Mouse (Mus musculus) midbrain, embryonic 13.5 days (tissue): ENCODE results near the gene Slc25a10. TPM values are rescaled to one million over a fixed set of nuclear protein-coding genes. Genes with fewer than 3 reads are reported as not detected.

ENCODE experiments used
- ATAC-seq: fragments of 200-750 bp; cut with Nextera tagmentation; 2 replicates; pipeline ENCODE4 v1.8.0; 2017; ENCODE audit warnings: mild to moderate bottlenecking, moderate TSS enrichment, moderate library complexity
- H3K27ac ChIP-seq: fragments of 300-500 bp; sonication (generic); 2 replicates; pipeline ENCODE4 v1.5.1; 2015; ENCODE audit warnings: inconsistent platforms, mild to moderate bottlenecking, moderate library complexity
- H3K27me3 ChIP-seq: fragments of 300-500 bp; sonication (generic); 2 replicates; pipeline ENCODE4 v1.6.1; 2015; ENCODE audit warnings: mild to moderate bottlenecking, inconsistent platforms
- H3K36me3 ChIP-seq: fragments of 300-500 bp; sonication (generic); 2 replicates; pipeline ENCODE4 v1.6.1; 2015; ENCODE audit warnings: mild to moderate bottlenecking, inconsistent platforms
- H3K4me1 ChIP-seq: fragments of 300-500 bp; sonication (generic); replicated peaks from 2 replicates; pipeline ENCODE4 v1.6.1; 2015; ENCODE audit warnings: inconsistent platforms
- H3K4me2 ChIP-seq: fragments of 300-500 bp; sonication (generic); replicated peaks from 2 replicates; pipeline ENCODE4 v1.6.1; 2015; ENCODE audit warnings: moderate library complexity, mild to moderate bottlenecking, inconsistent platforms
- H3K4me3 ChIP-seq: fragments of 300-500 bp; sonication (generic); replicated peaks from 2 replicates; pipeline ENCODE4 v1.5.1; 2015; ENCODE audit warnings: mild to moderate bottlenecking, inconsistent platforms
- H3K9ac ChIP-seq: fragments of 300-500 bp; sonication (generic); replicated peaks from 2 replicates; pipeline ENCODE4 v1.6.1; 2015; ENCODE audit warnings: mild to moderate bottlenecking, inconsistent platforms
- H3K9me3 ChIP-seq: fragments of 300-500 bp; sonication (generic); 2 replicates; pipeline ENCODE4 v1.6.1; 2016; ENCODE audit warnings: mild to moderate bottlenecking, inconsistent platforms
- WGBS: fragments of 180-500 bp; shearing (Covaris S2); methylation state at CpG from one replicate; pipeline ENCODE4 v1.1.7; 2015; 5-methylcytosine and 5-hydroxymethylcytosine counted together
- polyA plus RNA-seq: library from polyadenylated mRNA; unstranded; fragments of >200 nt; fragmentation: Nextera tagmentation; extraction: Ambion mirVana; gene quantifications from 2 replicates; pipeline ENCODE4 v1.2.1, GENCODE M21; 2015

Gene Slc25a10
- polyA plus RNA-seq, 1 experiment from 2014 or later: 28.2 TPM

DNA sequence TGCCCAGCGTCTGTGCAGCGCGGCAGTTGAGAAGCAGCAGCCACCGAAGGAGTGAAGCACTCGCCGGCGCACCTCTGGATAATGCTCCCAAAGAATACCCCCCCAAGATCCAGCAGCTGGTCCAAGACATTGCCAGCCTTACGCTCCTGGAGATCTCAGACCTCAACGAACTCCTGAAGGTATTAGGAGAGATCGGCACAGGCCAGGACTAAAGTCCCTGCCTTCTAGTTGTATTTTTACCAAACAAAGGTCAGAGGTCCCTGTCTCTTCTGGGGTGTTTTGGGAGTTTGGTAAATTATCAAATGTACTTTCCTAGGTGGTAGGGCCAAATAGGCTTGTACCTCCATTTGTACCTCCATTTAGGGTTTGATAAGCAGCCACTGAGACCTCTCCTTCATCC lies 6.4 kb upstream of the Slc25a10 start:
- peak overlapping the region; percentile 90 for H3K9ac ChIP-seq
- peaks cover 26% of the 10 kb centered on the region for H3K4me1 ChIP-seq
- peak overlapping the region; percentile 91; the same call in 1 of the 2 replicates for H3K27ac ChIP-seq
- 10% methylated on average over 10 of the region's 10 CpGs for WGBS
- ATAC-seq: no peak
- peak overlapping the region; percentile 94 for H3K4me2 ChIP-seq
- no peaks in the 10 kb centered on the region for H3K9me3 ChIP-seq
- H3K36me3 ChIP-seq: peaks cover 63% of the 10 kb centered on the region
- H3K4me3 ChIP-seq: peak overlapping the region; percentile 88
- H3K27me3 ChIP-seq: no peaks in the 10 kb centered on the region

DNA sequence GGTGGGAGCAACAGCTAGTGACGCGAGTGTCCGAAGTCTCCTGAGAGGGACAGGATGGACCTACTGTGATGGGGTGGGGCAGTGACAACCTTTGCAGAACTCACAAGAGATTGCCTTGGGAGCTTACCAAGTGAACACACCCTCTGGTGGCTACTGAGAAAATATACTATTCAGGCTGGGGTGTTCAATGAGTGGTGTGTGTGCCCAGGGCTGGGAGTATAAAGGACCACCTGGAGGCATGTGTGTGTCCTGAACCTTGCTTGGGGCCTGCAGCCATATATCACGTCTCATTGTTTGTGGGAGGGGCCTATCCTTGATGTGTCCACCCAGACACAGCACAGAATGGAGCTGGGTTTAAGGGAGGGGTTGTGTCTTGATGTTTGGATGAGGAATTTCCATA lies 3.1 kb upstream of the Slc25a10 start:
- Histone ChIP-seq H3K27me3 (no peaks in the 10 kb centered on the region), H3K27ac (no peak overlapping the region), H3K4me3 (no peak overlapping the region), H3K36me3 (peaks cover 31% of the 10 kb centered on the region), H3K4me2 (no peak overlapping the region), H3K9ac (no peak overlapping the region), H3K9me3 (no peaks in the 10 kb centered on the region), H3K4me1 (peaks cover 51% of the 10 kb centered on the region)
- ATAC-seq: no peak
- WGBS: 84% methylated on average over 4 of the region's 4 CpGs

DNA sequence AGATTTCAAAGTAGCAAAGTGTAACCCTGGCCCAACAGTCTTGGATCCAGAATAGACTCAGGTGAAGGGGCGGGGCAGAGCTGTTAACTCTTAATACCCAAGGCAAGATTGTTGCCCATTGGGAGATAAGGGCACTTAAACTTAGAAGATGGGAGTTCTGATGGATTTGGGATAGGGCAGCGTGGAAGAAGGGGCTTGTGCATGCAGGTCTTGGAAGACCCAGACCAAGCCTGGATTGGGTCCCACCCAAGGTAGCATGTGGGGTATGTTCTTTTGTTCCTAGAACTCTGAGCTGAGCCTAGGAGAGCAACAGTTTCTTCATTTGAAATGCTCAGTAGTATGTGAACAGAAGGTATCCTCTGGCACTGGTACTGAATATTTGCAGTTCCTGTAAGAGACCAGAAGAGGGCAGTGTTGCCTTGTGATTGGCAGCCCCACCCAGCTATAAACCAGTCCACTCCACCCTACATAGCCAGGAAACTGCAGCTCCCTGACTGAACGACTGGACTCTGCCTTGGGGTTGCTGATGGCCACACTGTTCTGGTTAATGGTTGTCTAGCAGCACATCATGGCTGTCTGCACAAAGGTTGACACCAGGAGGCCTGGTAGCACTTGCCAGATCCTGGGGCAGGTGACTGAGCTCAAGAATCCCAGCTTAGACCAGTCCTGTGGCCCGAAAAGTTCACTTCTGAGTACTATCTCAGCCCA lies 2.4 kb upstream of the Slc25a10 start:
- no peak overlapping the region for H3K27ac ChIP-seq

DNA sequence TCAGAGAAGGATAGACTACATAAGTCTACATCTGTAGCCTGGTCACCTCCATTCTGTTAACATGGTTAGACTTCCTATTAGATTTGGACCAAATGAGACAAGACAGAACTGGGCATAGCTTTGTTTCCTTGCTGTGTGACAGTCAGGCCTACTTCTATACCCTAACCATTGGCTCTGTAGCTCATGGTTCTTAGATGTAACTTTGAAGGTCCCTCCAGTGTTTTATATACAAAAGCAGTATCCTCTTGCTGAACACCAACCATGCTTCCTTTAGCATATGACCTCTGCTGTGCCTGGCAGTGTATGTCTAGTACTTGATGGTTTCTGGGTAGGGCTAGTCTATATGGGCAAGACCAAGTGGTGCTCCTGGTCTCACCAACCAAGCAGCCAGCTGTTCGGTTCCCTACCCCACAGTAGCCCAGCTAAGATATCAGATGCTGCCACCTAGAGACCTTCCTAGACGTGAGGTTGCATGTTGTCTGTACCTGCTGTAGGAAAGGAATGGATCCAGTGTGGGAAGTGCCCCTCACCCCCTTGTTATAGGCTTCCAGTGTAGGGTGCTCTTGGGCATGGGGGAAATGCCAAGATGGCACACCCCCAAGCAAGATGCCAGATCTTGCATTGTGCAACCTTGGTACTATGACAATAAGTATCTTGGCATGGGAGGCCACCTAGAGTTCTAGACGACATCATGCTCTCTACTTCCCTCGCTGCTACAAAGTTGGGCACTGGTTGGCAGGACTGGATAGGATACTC lies 1.2 kb upstream of the Slc25a10 start:
- Histone ChIP-seq H3K9me3 (no peaks in the 10 kb centered on the region), H3K27ac (no peak overlapping the region; the same call in 1 of the 2 replicates), H3K27me3 (no peaks in the 10 kb centered on the region), H3K4me1 (peaks cover 45% of the 10 kb centered on the region), H3K4me3 (peak overlapping the region; percentile 97; the same call in 1 of the 2 replicates), H3K9ac (peak overlapping the region; percentile 86; the same call in 1 of the 2 replicates), H3K4me2 (peak overlapping the region; percentile 98), H3K36me3 (peaks cover 44% of the 10 kb centered on the region)
- ATAC-seq: no peak
- 39% methylated on average over 4 of the region's 4 CpGs for WGBS

More for the DNA sequence above, 2.4 kb upstream of the Slc25a10 start:
- ATAC-seq: peak; percentile 9; the same call in 1 of the 2 replicates
- Histone ChIP-seq H3K4me3 (no peak overlapping the region), H3K27me3 (no peaks in the 10 kb centered on the region), H3K9me3 (no peaks in the 10 kb centered on the region), H3K4me1 (peaks cover 51% of the 10 kb centered on the region), H3K9ac (no peak overlapping the region), H3K36me3 (peaks cover 31% of the 10 kb centered on the region), H3K4me2 (no peak overlapping the region)
- WGBS: 66% methylated on average over 4 of the region's 4 CpGs

DNA sequence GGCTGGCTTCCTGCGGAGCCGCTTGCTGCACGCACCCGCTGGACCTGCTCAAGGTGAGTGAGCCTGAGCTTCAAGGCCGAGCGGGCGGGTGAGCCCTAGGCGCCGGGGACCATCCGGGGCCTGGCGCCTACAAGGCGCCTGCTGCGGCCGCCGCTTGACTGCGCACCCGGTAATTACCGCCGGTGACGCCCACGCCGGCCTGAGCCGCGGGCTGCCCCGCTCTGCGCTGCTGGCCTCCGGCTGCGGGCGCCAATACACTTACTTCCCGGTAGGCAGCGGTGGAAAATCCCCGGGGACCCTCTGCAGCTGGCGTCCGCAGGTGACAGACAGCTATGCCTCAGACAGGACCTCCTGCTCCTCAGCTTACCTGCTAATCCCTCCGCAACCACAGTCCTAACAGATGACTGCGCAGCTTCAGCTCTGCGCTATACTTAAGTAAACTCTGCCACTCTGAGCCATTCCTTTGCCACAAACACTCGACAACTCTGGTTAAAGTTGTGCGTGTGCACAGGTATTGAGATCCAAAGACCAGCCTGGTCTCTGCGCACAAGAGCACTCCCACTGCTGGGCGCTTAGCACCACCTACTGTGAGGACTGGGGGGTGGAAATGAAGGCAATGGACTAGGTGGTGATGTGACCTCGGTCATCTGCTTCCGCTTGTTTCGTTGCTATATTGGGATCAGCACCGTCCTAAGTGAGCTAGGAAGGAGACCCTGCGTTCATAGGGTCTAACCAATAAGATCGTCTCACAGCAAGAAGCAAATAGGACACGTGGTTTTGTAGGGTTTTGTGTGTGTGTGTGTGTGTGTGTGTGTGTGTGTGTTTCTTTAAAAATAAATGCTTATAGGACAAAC lies 611 bp downstream of the Slc25a10 start:
- ATAC-seq: peak; percentile 72
- WGBS: under 1% methylated on average over 47 of the region's 48 CpGs
- Histone ChIP-seq H3K9ac (peak overlapping the region; percentile 86), H3K27me3 (no peaks in the 10 kb centered on the region), H3K36me3 (peaks cover 49% of the 10 kb centered on the region), H3K4me3 (peak overlapping the region; percentile 97), H3K9me3 (no peaks in the 10 kb centered on the region), H3K27ac (peak overlapping the region; percentile 77), H3K4me1 (peaks cover 39% of the 10 kb centered on the region), H3K4me2 (peak overlapping the region; percentile 98)

DNA sequence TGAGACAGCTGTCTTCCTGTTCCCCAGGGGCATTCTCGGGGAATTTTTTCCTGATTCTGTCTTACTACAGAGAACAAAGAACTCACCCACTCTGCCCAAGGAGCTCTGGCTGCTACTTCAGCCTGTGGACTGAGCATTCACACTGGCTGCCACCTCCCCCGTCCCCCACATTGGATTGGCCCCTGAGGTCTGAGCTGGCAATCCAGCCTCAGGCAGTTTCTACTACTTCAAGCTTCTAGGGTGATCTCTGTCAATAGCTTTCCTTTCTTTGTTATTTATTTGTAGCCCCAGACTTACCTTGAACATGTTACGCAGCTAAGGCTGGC lies 1.2 kb downstream of the Slc25a10 start:
- no peak for ATAC-seq
- Histone ChIP-seq H3K4me3 (peak overlapping the region; percentile 97), H3K4me1 (peaks cover 39% of the 10 kb centered on the region), H3K4me2 (peak overlapping the region; percentile 98), H3K36me3 (peaks cover 49% of the 10 kb centered on the region), H3K27ac (peak overlapping the region; percentile 77), H3K9me3 (no peaks in the 10 kb centered on the region), H3K27me3 (no peaks in the 10 kb centered on the region), H3K9ac (peak overlapping the region; percentile 86)
- 25% methylated on average over 3 of the region's 3 CpGs for WGBS

DNA sequence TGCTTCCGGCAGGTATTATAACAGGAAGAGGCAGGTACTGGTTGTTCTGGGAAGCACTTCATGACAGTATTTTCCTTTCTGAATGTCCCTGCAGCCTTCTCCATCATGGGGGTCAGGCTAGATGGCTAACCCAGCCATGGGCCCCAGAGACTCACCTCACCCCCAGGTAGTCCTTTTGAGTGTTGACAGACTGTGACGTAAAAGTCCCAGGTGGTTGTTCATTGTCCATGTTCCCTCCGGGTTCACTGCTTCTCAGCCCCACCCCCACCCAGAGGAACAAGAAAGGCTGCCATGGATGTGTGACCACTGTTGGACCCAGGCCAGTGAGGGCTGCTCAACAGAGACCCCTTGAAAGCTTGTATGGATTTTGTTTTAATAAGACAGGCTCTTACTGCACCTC lies 1.7 kb downstream of the Slc25a10 start:
- WGBS: 61% methylated on average over 3 of the region's 3 CpGs
- Histone ChIP-seq H3K4me3 (peak overlapping the region; percentile 97), H3K4me1 (peaks cover 39% of the 10 kb centered on the region), H3K27ac (peak overlapping the region; percentile 77), H3K9ac (peak overlapping the region; percentile 86), H3K27me3 (no peaks in the 10 kb centered on the region), H3K4me2 (peak overlapping the region; percentile 98), H3K9me3 (no peaks in the 10 kb centered on the region), H3K36me3 (peaks cover 49% of the 10 kb centered on the region)
- no peak for ATAC-seq

DNA sequence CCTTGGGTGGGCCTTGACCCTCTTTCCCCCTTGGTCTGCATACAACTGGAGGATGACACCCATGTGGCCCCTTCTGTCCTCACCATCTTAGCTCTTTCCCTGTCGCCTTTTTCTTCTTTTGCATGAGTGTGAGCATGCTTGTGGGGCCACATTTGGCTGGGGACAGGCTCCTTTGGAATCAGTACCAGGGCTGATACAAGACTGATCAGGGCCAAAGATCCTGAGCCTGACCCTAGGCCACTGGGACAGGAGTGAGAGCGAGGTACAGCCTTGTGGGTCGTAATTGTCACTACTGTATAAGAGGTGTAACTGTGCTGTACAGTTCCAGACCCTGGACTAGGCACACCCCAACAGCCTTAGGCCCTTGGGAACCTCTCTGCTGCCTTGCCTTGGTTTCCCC lies 2.3 kb downstream of the Slc25a10 start:
- Histone ChIP-seq H3K4me1 (peaks cover 39% of the 10 kb centered on the region), H3K4me2 (peak overlapping the region; percentile 98; the same call in 1 of the 2 replicates), H3K36me3 (peaks cover 49% of the 10 kb centered on the region), H3K9ac (0 out of 2 replicates have a peak overlapping the region, but pooled peaks have one; percentile 86), H3K4me3 (no peak overlapping the region), H3K27ac (no peak overlapping the region), H3K9me3 (no peaks in the 10 kb centered on the region), H3K27me3 (no peaks in the 10 kb centered on the region)
- no peak for ATAC-seq
- 92% methylated on average over 3 of the region's 3 CpGs for WGBS

DNA sequence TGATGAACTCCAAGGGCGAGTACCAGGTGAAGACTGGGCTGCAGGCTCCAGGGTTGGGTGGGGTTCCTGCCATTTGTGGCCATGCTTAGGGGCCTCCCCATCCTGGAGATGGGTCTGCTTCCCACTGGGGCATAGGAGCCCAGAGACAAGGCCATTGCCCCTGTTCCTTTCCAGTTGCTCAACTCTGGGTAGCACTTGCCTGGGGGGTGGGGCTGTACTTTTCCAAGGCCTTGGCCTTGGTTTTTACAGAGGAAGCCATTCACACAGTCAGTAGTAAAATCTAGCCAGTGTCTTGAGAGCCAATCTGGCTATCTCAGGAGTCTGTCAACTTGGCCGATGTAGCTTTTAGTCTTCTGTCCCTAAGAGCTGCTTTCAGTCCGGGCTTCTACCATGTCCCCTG lies 5.8 kb downstream of the Slc25a10 start:
- H3K36me3 ChIP-seq: peaks cover 52% of the 10 kb centered on the region

DNA sequence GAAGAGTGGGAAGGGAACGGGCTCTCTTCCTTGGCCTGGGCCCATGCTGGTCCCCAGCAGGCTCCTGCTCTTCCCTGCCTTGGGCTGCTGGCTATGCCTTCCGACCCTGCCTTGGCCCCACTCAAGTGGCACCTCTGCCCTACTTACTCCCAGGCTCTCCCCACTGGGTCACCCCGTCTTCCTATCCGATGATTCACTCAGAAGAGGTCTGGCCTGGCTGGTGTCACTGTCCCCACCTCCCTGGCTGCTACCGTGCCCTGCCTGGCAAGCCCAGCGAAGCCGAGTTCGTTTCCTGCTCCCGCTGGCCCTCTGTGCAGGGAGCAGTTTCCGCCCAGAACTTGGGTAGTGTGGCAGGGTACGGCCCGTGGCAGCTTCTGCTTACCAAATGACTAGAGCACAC lies 6.6 kb downstream of the Slc25a10 start:
- WGBS: 94% methylated on average over 12 of the region's 12 CpGs
- Histone ChIP-seq H3K4me2 (no peak overlapping the region), H3K27ac (no peak overlapping the region), H3K4me3 (no peak overlapping the region), H3K9ac (no peak overlapping the region), H3K36me3 (peaks cover 52% of the 10 kb centered on the region), H3K9me3 (no peaks in the 10 kb centered on the region), H3K27me3 (no peaks in the 10 kb centered on the region), H3K4me1 (peaks cover 9% of the 10 kb centered on the region)
- ATAC-seq: no peak

More for the DNA sequence above, 5.8 kb downstream of the Slc25a10 start:
- Histone ChIP-seq H3K9ac (no peak overlapping the region), H3K9me3 (no peaks in the 10 kb centered on the region), H3K27ac (no peak overlapping the region), H3K27me3 (no peaks in the 10 kb centered on the region), H3K4me1 (peaks cover 17% of the 10 kb centered on the region), H3K4me3 (no peak overlapping the region), H3K4me2 (no peak overlapping the region)
- ATAC-seq: no peak
- 92% methylated on average over 3 of the region's 3 CpGs for WGBS

DNA sequence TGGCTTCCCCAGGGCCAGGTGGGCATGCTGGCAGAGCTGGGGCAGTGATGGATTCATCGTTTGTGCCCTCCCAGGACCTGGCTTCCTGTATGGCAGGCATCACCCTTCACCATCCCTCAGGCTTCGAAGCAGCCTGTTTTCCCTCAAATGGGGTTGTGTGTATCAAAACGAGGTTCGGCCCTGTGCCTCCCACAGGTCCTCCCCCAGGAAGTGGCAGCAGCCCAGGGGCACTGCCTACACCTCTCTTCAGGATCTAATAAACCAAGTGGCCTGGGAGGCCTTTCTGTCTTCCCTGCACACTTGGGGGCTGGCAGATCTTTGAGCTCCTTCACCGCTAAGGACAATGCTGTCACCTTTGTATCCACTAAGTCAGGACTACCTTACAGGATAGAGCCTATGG lies 7.3 kb downstream of the Slc25a10 start:
- H3K4me2 ChIP-seq: no peak overlapping the region
- no peak for ATAC-seq
- H3K27ac ChIP-seq: no peak overlapping the region
- 92% methylated on average over 5 of the region's 5 CpGs for WGBS
- H3K9ac ChIP-seq: no peak overlapping the region
- peaks cover 52% of the 10 kb centered on the region for H3K36me3 ChIP-seq
- H3K4me1 ChIP-seq: peaks cover 2% of the 10 kb centered on the region
- no peaks in the 10 kb centered on the region for H3K27me3 ChIP-seq
- no peaks in the 10 kb centered on the region for H3K9me3 ChIP-seq
- H3K4me3 ChIP-seq: no peak overlapping the region

DNA sequence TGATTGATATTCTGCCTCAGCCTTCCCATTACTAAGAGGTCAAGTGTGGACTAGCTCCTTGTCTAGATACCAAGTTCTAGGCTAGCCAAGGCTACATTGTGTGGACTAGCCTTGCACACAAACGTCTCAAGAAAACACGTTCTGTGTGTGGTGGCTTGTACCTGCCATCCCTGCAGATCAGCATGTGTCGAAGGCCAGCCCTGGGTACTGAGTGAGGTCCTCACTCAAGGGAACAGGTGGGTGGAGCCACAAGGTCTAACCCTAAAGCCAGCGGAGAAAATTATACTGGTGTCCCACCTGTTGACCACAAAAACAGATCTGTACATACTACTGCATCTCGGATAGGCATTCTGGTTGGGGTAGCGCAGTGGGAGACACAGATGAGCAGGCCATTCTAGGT lies 8.3 kb downstream of the Slc25a10 start:
- Histone ChIP-seq H3K4me2 (no peak overlapping the region), H3K27me3 (no peaks in the 10 kb centered on the region), H3K36me3 (peaks cover 44% of the 10 kb centered on the region), H3K9ac (no peak overlapping the region), H3K4me1 (no peaks in the 10 kb centered on the region), H3K4me3 (no peak overlapping the region), H3K27ac (no peak overlapping the region), H3K9me3 (no peaks in the 10 kb centered on the region)
- ATAC-seq: no peak
- 81% methylated on average over 6 of the region's 6 CpGs for WGBS
